Mouse (Mus musculus): ENCODE measurements around the gene Rbm42. TPM values are rescaled to one million over a fixed set of nuclear protein-coding genes. Genes with fewer than 3 reads are reported as not detected.

Rbm42 gene
- polyA plus RNA-seq, 1 experiment from 2014 or later: 130 TPM

- H3K27me3 ChIP-seq: 0 out of 2 replicates have a peak, but pooled peaks cover 8% of the 10 kb centered on the region
- no peak overlapping the region for H3K9ac ChIP-seq
- H3K27ac ChIP-seq: no peak overlapping the region
- no peaks in the 10 kb centered on the region for H3K9me3 ChIP-seq
- 74% methylated on average over 5 of the region's 5 CpGs for WGBS
- no peak overlapping the region for H3K4me2 ChIP-seq (replicated peaks)
- no peaks in the 10 kb centered on the region for H3K4me1 ChIP-seq
- H3K4me3 ChIP-seq: no peak overlapping the region
- ATAC-seq (ENCODE audit: low FRiP score, low read depth): no peak
- H3K36me3 ChIP-seq: no peaks in the 10 kb centered on the region
Observed at GRCm38 (mm10) chr7:30596093-30596492, 54.0 kb downstream of the Rbm42 start.

- Histone ChIP-seq H3K9me3 (no peaks in the 10 kb centered on the region), H3K27me3 (0 out of 2 replicates have a peak, but pooled peaks cover 8% of the 10 kb centered on the region), H3K27ac (no peak overlapping the region), H3K9ac (no peak overlapping the region), H3K4me3 (no peak overlapping the region), H3K4me2 (replicated peaks) (no peak overlapping the region), H3K36me3 (no peaks in the 10 kb centered on the region), H3K4me1 (peaks cover 8% of the 10 kb centered on the region)
- WGBS: 62% methylated on average over 4 of the region's 4 CpGs
- ATAC-seq (ENCODE audit: low FRiP score, low read depth): no peak
Observed at GRCm38 (mm10) chr7:30594510-30595024, 55.5 kb downstream of the Rbm42 start.

GRCm38 (mm10) chr7:30593579-30594509 lies 56.3 kb downstream of the Rbm42 start:
- ATAC-seq (ENCODE audit: low FRiP score, low read depth): no peak
- Histone ChIP-seq H3K27me3 (0 out of 2 replicates have a peak, but pooled peaks cover 8% of the 10 kb centered on the region), H3K4me2 (replicated peaks) (no peak overlapping the region), H3K4me3 (no peak overlapping the region), H3K9ac (no peak overlapping the region), H3K36me3 (no peaks in the 10 kb centered on the region), H3K27ac (no peak overlapping the region), H3K9me3 (no peaks in the 10 kb centered on the region), H3K4me1 (peaks cover 9% of the 10 kb centered on the region)
- WGBS: 76% methylated on average over 10 of the region's 10 CpGs

GRCm38 (mm10) chr7:30592772-30593423 lies 57.2 kb downstream of the Rbm42 start:
- H3K4me1 ChIP-seq: peaks cover 9% of the 10 kb centered on the region
- no peak overlapping the region for H3K9ac ChIP-seq
- no peak overlapping the region for H3K4me2 ChIP-seq (replicated peaks)
- H3K27me3 ChIP-seq: 0 out of 2 replicates have a peak, but pooled peaks cover 8% of the 10 kb centered on the region
- no peaks in the 10 kb centered on the region for H3K9me3 ChIP-seq
- H3K36me3 ChIP-seq: no peaks in the 10 kb centered on the region
- no peak overlapping the region for H3K27ac ChIP-seq
- no peak overlapping the region for H3K4me3 ChIP-seq
- no peak for ATAC-seq (ENCODE audit: low FRiP score, low read depth)
- 45% methylated on average over 5 of the region's 5 CpGs for WGBS

GRCm38 (mm10) chr7:30591605-30591951 lies 58.5 kb downstream of the Rbm42 start:
- no peaks in the 10 kb centered on the region for H3K9me3 ChIP-seq
- peaks cover 3% of the 10 kb centered on the region for H3K36me3 ChIP-seq
- no peak for ATAC-seq (ENCODE audit: low FRiP score, low read depth)
- no peak overlapping the region for H3K27ac ChIP-seq
- peak overlapping the region; percentile 45; the same call in 1 of the 2 replicates for H3K9ac ChIP-seq
- 54% methylated on average over 4 of the region's 4 CpGs for WGBS
- peaks cover 20% of the 10 kb centered on the region for H3K4me1 ChIP-seq
- H3K4me3 ChIP-seq: no peak overlapping the region
- no peak overlapping the region for H3K4me2 ChIP-seq (replicated peaks)
- 0 out of 2 replicates have a peak, but pooled peaks cover 8% of the 10 kb centered on the region for H3K27me3 ChIP-seq

Other genes with a start within 250 kb of the Rbm42 start
- gene Tyrobp, start 236.6 kb downstream of the Rbm42 start, polyA plus RNA-seq (2015; fragmentation: Nextera tagmentation; extraction: Ambion mirVana): 29.7 and 32.7 TPM in 2 replicates
- 0.64 and 0.68 TPM in 2 replicates for gene Hcst, start 230.5 kb downstream of the Rbm42 start, polyA plus RNA-seq (2015; fragmentation: Nextera tagmentation; extraction: Ambion mirVana)
- gene Nfkbid, start 228.6 kb downstream of the Rbm42 start, polyA plus RNA-seq (2015; fragmentation: Nextera tagmentation; extraction: Ambion mirVana): 1.3 and 2.0 TPM in 2 replicates
- 38.4 and 44.2 TPM in 2 replicates for gene Aplp1, start 204.8 kb downstream of the Rbm42 start, polyA plus RNA-seq (2015; fragmentation: Nextera tagmentation; extraction: Ambion mirVana)
- gene Kirrel2, start 192.6 kb downstream of the Rbm42 start, polyA plus RNA-seq (2015; fragmentation: Nextera tagmentation; extraction: Ambion mirVana): 0.20 and 0.23 TPM in 2 replicates
- 0.09 TPM in 2 replicates for gene Nphs1, start 192.0 kb downstream of the Rbm42 start, polyA plus RNA-seq (2015; fragmentation: Nextera tagmentation; extraction: Ambion mirVana)
- gene Prodh2, start 156.7 kb downstream of the Rbm42 start, polyA plus RNA-seq (2015; fragmentation: Nextera tagmentation; extraction: Ambion mirVana): 0.32 TPM in 1 of 2 replicates, not detected in the other
- 11.4 and 11.6 TPM in 2 replicates for gene Arhgap33, start 115.3 kb downstream of the Rbm42 start, polyA plus RNA-seq (2015; fragmentation: Nextera tagmentation; extraction: Ambion mirVana)
- 15.4 and 17.5 TPM in 2 replicates for gene Hspb6, start 98.1 kb downstream of the Rbm42 start, polyA plus RNA-seq (2015; fragmentation: Nextera tagmentation; extraction: Ambion mirVana)
- gene Proser3, start 98.0 kb downstream of the Rbm42 start, polyA plus RNA-seq (2015; fragmentation: Nextera tagmentation; extraction: Ambion mirVana): 13.9 TPM in 2 replicates
- gene Lin37, start 90.5 kb downstream of the Rbm42 start, polyA plus RNA-seq (2015; fragmentation: Nextera tagmentation; extraction: Ambion mirVana): 44.2 and 48.3 TPM in 2 replicates
- 81.3 and 91.1 TPM in 2 replicates for gene U2af1l4, start 87.0 kb downstream of the Rbm42 start, polyA plus RNA-seq (2015; fragmentation: Nextera tagmentation; extraction: Ambion mirVana)
- gene Gm49396, start 87.0 kb downstream of the Rbm42 start, polyA plus RNA-seq (2015; fragmentation: Nextera tagmentation; extraction: Ambion mirVana): 13.8 and 14.1 TPM in 2 replicates
- gene Psenen, start 86.7 kb downstream of the Rbm42 start, polyA plus RNA-seq (2015; fragmentation: Nextera tagmentation; extraction: Ambion mirVana): 134 and 141 TPM in 2 replicates
- 3.2 and 4.9 TPM in 2 replicates for gene Igflr1, start 84.9 kb downstream of the Rbm42 start, polyA plus RNA-seq (2015; fragmentation: Nextera tagmentation; extraction: Ambion mirVana)
- 11.0 and 12.6 TPM in 2 replicates for gene Kmt2b, start 61.6 kb downstream of the Rbm42 start, polyA plus RNA-seq (2015; fragmentation: Nextera tagmentation; extraction: Ambion mirVana)
- 0.23 and 0.60 TPM in 2 replicates for gene Zbtb32, start 51.4 kb downstream of the Rbm42 start, polyA plus RNA-seq (2015; fragmentation: Nextera tagmentation; extraction: Ambion mirVana)
- 1.5 and 1.7 TPM in 2 replicates for gene Upk1a, start 37.5 kb downstream of the Rbm42 start, polyA plus RNA-seq (2015; fragmentation: Nextera tagmentation; extraction: Ambion mirVana)
- 766 and 797 TPM in 2 replicates for gene Cox6b1, start 24.2 kb downstream of the Rbm42 start, polyA plus RNA-seq (2015; fragmentation: Nextera tagmentation; extraction: Ambion mirVana)
- gene Etv2, start 14.5 kb downstream of the Rbm42 start, polyA plus RNA-seq (2015; fragmentation: Nextera tagmentation; extraction: Ambion mirVana): not detected in 2 replicates
- gene Haus5, start 14.7 kb upstream of the Rbm42 start, polyA plus RNA-seq (2015; fragmentation: Nextera tagmentation; extraction: Ambion mirVana): 45.3 and 50.0 TPM in 2 replicates
- not detected in 2 replicates for gene Pmis2, start 21.3 kb upstream of the Rbm42 start, polyA plus RNA-seq (2015; fragmentation: Nextera tagmentation; extraction: Ambion mirVana)
- not detected in 2 replicates for gene 2200002J24Rik, start 48.6 kb upstream of the Rbm42 start, polyA plus RNA-seq (2015; fragmentation: Nextera tagmentation; extraction: Ambion mirVana)
- gene Atp4a, start 61.9 kb upstream of the Rbm42 start, polyA plus RNA-seq (2015; fragmentation: Nextera tagmentation; extraction: Ambion mirVana): 0.09 and 0.40 TPM in 2 replicates
- 187 and 189 TPM in 2 replicates for gene Tmem147, start 79.2 kb upstream of the Rbm42 start, polyA plus RNA-seq (2015; fragmentation: Nextera tagmentation; extraction: Ambion mirVana)
- 0.51 and 0.71 TPM in 2 replicates for gene Gapdhs, start 93.4 kb upstream of the Rbm42 start, polyA plus RNA-seq (2015; fragmentation: Nextera tagmentation; extraction: Ambion mirVana)
- 1.6 and 2.2 TPM in 2 replicates for gene Sbsn, start 101.2 kb upstream of the Rbm42 start, polyA plus RNA-seq (2015; fragmentation: Nextera tagmentation; extraction: Ambion mirVana)
- 7.3 and 11.9 TPM in 2 replicates for gene Dmkn, start 113.4 kb upstream of the Rbm42 start, polyA plus RNA-seq (2015; fragmentation: Nextera tagmentation; extraction: Ambion mirVana)
- gene Krtdap, start 137.6 kb upstream of the Rbm42 start, polyA plus RNA-seq (2015; fragmentation: Nextera tagmentation; extraction: Ambion mirVana): 51.5 and 65.4 TPM in 2 replicates
- gene Ffar2, start 173.5 kb upstream of the Rbm42 start, polyA plus RNA-seq (2015; fragmentation: Nextera tagmentation; extraction: Ambion mirVana): not detected in 2 replicates
- not detected in 2 replicates for gene Ffar3, start 205.9 kb upstream of the Rbm42 start, polyA plus RNA-seq (2015; fragmentation: Nextera tagmentation; extraction: Ambion mirVana)
- gene Ffar1, start 211.2 kb upstream of the Rbm42 start, polyA plus RNA-seq (2015; fragmentation: Nextera tagmentation; extraction: Ambion mirVana): not detected in 2 replicates
- gene Cd22, start 230.0 kb upstream of the Rbm42 start, polyA plus RNA-seq (2015; fragmentation: Nextera tagmentation; extraction: Ambion mirVana): 0.09 and 0.32 TPM in 2 replicates